Mouse (Mus musculus) liver, embryonic 15.5 days (tissue): ENCODE measurements around the gene Taf1c. TPM values are rescaled to one million over a fixed set of nuclear protein-coding genes. Genes with fewer than 3 reads are reported as not detected.

ENCODE experiments used
- ATAC-seq: fragments of 200-750 bp; cut with Nextera tagmentation; 2 replicates; pipeline ENCODE4 v1.8.0; 2017; ENCODE audit warnings: moderate number of reproducible peaks, mild to moderate bottlenecking, moderate library complexity; ENCODE audit not compliant: insufficient read depth
- H3K27ac ChIP-seq: fragments of 300-500 bp; sonication (generic); replicated peaks from 2 replicates; pipeline ENCODE4 v1.5.1; 2015; ENCODE audit warnings: mild to moderate bottlenecking, inconsistent platforms
- H3K27me3 ChIP-seq: fragments of 300-500 bp; sonication (generic); 2 replicates; pipeline ENCODE4 v1.6.1; 2015; ENCODE audit warnings: mild to moderate bottlenecking, inconsistent platforms
- H3K36me3 ChIP-seq: fragments of 300-500 bp; sonication (generic); replicated peaks from 2 replicates; pipeline ENCODE4 v1.6.1; 2015; ENCODE audit warnings: moderate library complexity, mild to moderate bottlenecking, inconsistent platforms
- H3K4me1 ChIP-seq: fragments of 300-500 bp; sonication (generic); replicated peaks from 2 replicates; pipeline ENCODE4 v1.6.1; 2015; ENCODE audit warnings: inconsistent platforms
- H3K4me2 ChIP-seq: fragments of 300-500 bp; sonication (generic); 2 replicates; pipeline ENCODE4 v1.6.1; 2015; ENCODE audit warnings: moderate library complexity, mild to moderate bottlenecking, inconsistent platforms
- H3K4me3 ChIP-seq: fragments of 300-500 bp; sonication (generic); replicated peaks from 2 replicates; pipeline ENCODE4 v1.5.1; 2015; ENCODE audit warnings: mild to moderate bottlenecking, inconsistent platforms
- H3K9ac ChIP-seq: fragments of 300-500 bp; sonication (generic); 2 replicates; pipeline ENCODE4 v1.6.1; 2015; ENCODE audit warnings: moderate library complexity, mild to moderate bottlenecking, inconsistent platforms
- H3K9me3 ChIP-seq: fragments of 300-500 bp; sonication (generic); replicated peaks from 2 replicates; pipeline ENCODE4 v1.6.1; 2016; ENCODE audit warnings: inconsistent platforms
- WGBS: fragments of 180-500 bp; shearing (Covaris S2); methylation state at CpG from one replicate; pipeline ENCODE4 v1.1.7; 2015; ENCODE audit warnings: mixed read lengths; ENCODE audit not compliant: insufficient replicate concordance; 5-methylcytosine and 5-hydroxymethylcytosine counted together
- polyA plus RNA-seq: library from polyadenylated mRNA; unstranded; fragments of >200 nt; fragmentation: Nextera tagmentation; extraction: Ambion mirVana; gene quantifications from 2 replicates; pipeline ENCODE4 v1.2.1, GENCODE M21; 2015

Gene Taf1c
- polyA plus RNA-seq, 1 experiment from 2014 or later = 5.4 TPM

DNA sequence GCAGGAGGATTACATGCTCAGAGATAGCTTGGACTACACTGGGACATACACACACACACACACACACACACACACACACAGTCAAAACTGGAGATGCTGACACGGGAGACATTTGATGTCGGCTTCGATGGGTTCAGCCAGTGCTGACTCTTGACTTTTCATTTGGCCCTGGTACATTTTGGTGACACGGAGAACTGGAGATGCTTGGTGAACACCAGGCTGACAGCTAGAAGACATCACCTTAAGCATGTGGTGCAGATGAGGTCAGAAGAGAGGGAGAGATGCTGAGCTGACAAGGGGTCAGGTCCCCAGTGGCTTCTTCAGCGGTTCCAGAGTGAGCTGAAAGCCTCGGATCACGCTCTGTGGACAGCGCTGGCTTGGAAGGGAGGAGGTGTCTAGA lies 18.0 kb upstream of the Taf1c start:
- Histone ChIP-seq H3K27ac (no peak overlapping the region), H3K4me3 (no peak overlapping the region), H3K4me2 (no peak overlapping the region), H3K36me3 (no peaks in the 10 kb centered on the region), H3K4me1 (peaks cover 8% of the 10 kb centered on the region), H3K27me3 (no peaks in the 10 kb centered on the region), H3K9ac (no peak overlapping the region), H3K9me3 (no peaks in the 10 kb centered on the region)
- WGBS = 65% methylated on average over 8 of the region's 8 CpGs
- ATAC-seq = no peak

DNA sequence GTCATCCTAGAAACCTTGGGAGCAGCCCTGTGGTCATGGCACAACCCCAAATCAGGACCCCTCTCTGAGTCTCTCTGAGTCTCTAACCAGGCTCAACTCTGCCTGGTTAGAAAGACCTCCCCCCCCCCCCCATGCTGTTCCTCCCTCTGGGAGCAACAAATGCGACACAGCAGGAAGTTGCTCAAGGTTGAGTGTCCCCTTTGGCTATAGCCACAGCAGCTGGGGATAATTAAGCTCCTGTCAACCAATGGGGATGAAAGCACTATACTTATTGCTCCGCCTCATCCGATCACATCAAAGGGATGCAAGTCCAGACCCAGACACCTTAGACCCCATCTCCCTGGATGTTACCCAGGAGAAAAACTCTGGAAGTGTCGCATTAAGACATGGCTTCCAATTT lies 17.5 kb upstream of the Taf1c start:
- Histone ChIP-seq H3K36me3 (no peaks in the 10 kb centered on the region), H3K27ac (no peak overlapping the region), H3K4me2 (no peak overlapping the region), H3K9me3 (no peaks in the 10 kb centered on the region), H3K27me3 (no peaks in the 10 kb centered on the region), H3K4me3 (no peak overlapping the region), H3K9ac (no peak overlapping the region), H3K4me1 (peaks cover 6% of the 10 kb centered on the region)
- ATAC-seq = no peak
- WGBS = 49% methylated on average over 4 of the region's 4 CpGs

DNA sequence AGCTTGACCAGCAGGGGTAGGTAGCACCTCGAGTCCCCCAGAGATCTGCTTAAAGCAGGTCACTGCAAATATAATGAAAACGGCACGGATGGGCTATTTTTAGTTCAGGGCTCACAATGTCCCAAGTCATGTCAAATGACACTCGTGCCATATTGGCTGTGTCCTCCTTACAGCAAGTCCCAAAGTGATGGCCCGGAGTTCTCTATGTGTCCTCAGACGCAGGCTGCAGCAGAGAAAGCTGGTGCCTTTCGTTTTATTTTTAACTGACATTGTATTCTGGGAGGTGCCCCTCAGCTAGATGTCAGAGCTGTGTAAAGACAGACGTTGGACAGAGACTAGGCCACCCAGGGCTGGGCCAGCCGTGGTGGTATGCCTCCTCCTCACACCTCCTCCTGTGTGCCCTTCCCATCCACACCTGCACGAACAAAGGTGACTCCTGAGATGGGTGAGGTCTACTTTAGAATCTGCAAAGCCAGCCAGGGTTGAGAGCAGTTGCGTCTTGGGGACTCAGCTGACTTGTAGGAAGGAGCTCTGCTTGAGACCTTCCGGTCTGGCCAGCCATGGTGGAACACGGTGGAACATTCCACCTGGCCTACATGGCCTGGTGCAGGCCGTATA lies 15.9 kb upstream of the Taf1c start:
- ATAC-seq = no peak
- WGBS = 65% methylated on average over 14 of the region's 14 CpGs
- no peak overlapping the region for H3K9ac ChIP-seq
- no peak overlapping the region for H3K4me3 ChIP-seq
- H3K36me3 ChIP-seq = no peaks in the 10 kb centered on the region
- 0 out of 2 replicates have a peak, but pooled peaks cover 5% of the 10 kb centered on the region for H3K27me3 ChIP-seq
- H3K4me1 ChIP-seq = no peaks in the 10 kb centered on the region
- H3K4me2 ChIP-seq = no peak overlapping the region
- H3K27ac ChIP-seq = no peak overlapping the region
- no peaks in the 10 kb centered on the region for H3K9me3 ChIP-seq

DNA sequence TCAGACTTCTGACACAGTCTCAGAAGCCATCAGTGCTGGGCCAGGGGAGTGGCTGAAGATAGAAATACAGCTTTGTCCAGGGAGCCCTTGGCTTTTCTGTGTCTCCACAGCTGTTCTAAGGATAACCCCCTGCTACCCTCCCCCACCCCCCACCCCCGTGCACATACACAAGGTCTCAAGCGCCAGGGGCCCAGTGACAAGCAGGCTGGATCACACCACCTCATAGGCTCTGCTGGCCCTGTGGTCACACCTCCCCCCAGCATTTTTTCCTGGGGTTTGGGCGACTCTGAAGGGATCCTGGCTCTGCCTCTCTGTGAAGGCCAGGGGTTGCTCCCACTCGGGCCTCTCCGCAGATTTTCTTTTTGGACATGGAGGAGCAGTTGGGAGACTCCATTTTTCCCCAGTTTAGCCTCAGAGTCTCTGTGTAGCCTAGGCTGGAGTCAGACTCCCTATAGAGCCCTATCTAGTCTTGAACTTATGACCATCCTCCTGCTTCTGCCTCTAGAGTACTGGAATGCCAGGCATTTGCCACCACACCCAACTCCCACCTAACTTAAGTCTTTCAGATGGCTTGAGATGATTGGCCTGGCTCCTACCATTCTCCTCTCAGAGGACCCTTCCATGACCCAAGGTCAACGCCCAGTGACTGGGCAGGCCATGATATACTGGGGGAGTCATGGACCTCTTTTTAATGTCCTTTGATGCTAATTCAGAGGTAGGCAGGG lies 15.3 kb upstream of the Taf1c start:
- H3K4me1 ChIP-seq = no peaks in the 10 kb centered on the region
- no peak for ATAC-seq
- H3K4me2 ChIP-seq = no peak overlapping the region
- no peak overlapping the region for H3K9ac ChIP-seq
- H3K4me3 ChIP-seq = no peak overlapping the region
- H3K36me3 ChIP-seq = no peaks in the 10 kb centered on the region
- no peaks in the 10 kb centered on the region for H3K9me3 ChIP-seq
- 0 out of 2 replicates have a peak, but pooled peaks cover 5% of the 10 kb centered on the region for H3K27me3 ChIP-seq
- WGBS = 59% methylated on average over 6 of the region's 6 CpGs
- no peak overlapping the region for H3K27ac ChIP-seq

DNA sequence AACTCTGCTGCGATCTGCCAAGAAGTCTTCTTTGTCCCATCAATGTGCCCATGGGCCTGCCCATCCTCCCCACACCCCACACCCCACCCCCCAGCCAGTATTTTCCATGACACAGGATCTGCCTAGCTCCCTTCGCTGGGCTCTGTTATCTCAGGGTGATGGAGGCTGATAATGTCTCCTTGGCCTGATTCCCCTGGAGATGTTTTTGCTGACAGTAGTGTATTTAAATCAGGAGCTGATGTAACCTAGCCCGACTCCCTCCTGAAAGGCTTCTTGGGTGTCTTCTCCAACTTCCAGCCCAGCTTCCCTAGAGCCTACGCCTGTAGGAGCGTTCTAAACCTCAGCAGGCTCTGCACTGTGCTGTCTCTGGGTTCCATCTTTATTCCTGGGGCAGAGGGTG lies 13.9 kb upstream of the Taf1c start:
- no peak overlapping the region for H3K4me2 ChIP-seq
- H3K27me3 ChIP-seq = 0 out of 2 replicates have a peak, but pooled peaks cover 5% of the 10 kb centered on the region

DNA sequence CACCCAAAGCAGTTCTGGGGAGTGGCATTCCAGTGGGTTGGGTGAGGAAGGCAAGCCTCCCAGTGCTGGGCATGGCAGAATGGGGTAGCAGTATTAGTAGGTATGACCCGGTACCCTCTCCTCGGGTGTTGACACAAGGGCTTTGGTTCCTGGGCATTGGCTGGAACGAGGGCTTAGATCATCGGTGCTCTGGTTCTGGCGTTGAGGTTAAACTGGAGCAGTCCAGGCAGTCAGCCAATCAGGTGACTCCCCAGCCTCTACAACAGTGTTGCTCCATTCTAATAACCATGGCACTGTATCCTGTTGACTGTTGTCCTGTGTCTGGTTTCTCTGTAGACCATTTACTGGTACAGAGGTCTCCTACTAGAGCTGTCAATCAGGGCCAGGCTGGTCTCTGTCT lies 12.6 kb upstream of the Taf1c start:
- H3K27ac ChIP-seq = no peak overlapping the region
- H3K9me3 ChIP-seq = no peaks in the 10 kb centered on the region
- no peaks in the 10 kb centered on the region for H3K36me3 ChIP-seq
- H3K9ac ChIP-seq = no peak overlapping the region
- WGBS = 66% methylated on average over 5 of the region's 5 CpGs
- H3K4me2 ChIP-seq = no peak overlapping the region
- no peak for ATAC-seq
- 0 out of 2 replicates have a peak, but pooled peaks cover 5% of the 10 kb centered on the region for H3K27me3 ChIP-seq
- no peak overlapping the region for H3K4me3 ChIP-seq
- H3K4me1 ChIP-seq = no peaks in the 10 kb centered on the region

More for the DNA sequence above, 13.9 kb upstream of the Taf1c start:
- no peaks in the 10 kb centered on the region for H3K9me3 ChIP-seq
- no peak overlapping the region for H3K27ac ChIP-seq
- no peaks in the 10 kb centered on the region for H3K36me3 ChIP-seq
- no peak overlapping the region for H3K9ac ChIP-seq
- no peak overlapping the region for H3K4me3 ChIP-seq
- no peak for ATAC-seq
- no peaks in the 10 kb centered on the region for H3K4me1 ChIP-seq
- 49% methylated on average over 5 of the region's 5 CpGs for WGBS

DNA sequence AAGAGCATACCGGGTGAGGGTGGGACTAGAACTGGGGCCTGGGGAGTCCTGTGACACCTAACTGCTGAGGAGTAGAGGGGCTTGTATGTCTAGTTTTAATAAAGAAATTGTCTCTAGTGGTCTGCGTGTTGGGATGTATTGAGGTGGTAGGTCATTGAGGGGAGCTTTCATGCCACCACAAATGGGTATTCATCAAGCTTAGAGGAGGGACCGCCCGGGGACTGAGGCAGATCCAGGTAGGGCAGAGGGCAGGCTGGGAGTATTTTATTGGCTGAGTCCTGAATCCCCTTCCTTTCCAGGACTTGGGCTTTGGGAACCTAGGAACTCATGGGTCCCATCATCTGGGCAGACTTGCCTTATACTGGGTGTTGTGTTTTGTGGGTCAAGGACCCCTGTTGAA lies 11.8 kb upstream of the Taf1c start:
- 71% methylated on average over 4 of the region's 4 CpGs for WGBS
- 0 out of 2 replicates have a peak, but pooled peaks cover 5% of the 10 kb centered on the region for H3K27me3 ChIP-seq
- no peak for ATAC-seq

DNA sequence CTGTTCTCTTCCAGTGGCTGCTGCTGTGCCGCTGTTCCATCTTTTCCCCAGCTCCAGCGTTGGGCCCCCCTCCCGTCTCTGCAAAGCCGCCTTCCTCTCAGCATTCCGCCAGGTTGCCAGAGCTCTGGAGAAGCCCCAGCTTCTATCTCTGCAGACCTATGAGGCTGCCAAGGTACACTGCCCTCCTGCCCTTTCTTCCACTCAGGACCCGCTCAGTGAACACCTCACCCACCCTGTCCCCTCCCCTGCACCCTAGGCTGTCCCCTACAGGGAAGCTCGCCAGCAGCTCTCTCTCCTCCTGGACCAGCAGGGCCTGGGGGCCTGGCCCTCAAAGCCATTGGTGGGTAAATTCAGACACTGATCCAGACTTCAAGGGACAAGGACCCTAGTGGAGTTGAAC lies 11.3 kb upstream of the Taf1c start:
- Histone ChIP-seq H3K27ac (no peak overlapping the region), H3K4me2 (no peak overlapping the region), H3K9me3 (no peaks in the 10 kb centered on the region), H3K36me3 (no peaks in the 10 kb centered on the region), H3K4me3 (no peak overlapping the region), H3K4me1 (no peaks in the 10 kb centered on the region), H3K27me3 (0 out of 2 replicates have a peak, but pooled peaks cover 5% of the 10 kb centered on the region), H3K9ac (no peak overlapping the region)
- no peak for ATAC-seq
- 50% methylated on average over 7 of the region's 7 CpGs for WGBS

More for the DNA sequence above, 11.8 kb upstream of the Taf1c start:
- Histone ChIP-seq H3K9me3 (no peaks in the 10 kb centered on the region), H3K27ac (no peak overlapping the region), H3K4me1 (no peaks in the 10 kb centered on the region), H3K4me3 (no peak overlapping the region), H3K36me3 (no peaks in the 10 kb centered on the region), H3K4me2 (no peak overlapping the region), H3K9ac (no peak overlapping the region)

DNA sequence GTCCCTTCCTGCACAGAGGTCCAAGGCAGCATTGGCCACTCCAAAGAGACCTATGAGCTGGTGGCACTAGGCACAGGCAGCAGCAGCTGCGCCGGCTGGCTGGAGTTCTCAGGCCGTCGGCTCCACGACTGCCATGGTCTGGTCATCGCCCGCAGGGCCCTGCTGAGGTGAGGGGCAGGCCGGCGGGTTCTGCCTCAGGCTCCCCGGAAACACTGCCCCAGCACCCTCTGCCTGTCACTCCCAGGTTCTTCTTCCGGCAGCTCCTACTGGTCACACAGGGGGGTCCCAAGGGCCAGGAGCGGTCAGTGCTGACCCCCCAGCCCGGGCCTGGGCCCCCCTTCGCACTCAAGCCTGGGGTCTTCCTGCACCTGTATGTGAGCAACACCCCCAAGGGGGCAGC lies 10.1 kb upstream of the Taf1c start:
- H3K27ac ChIP-seq = no peak overlapping the region
- H3K4me1 ChIP-seq = no peaks in the 10 kb centered on the region
- H3K27me3 ChIP-seq = 0 out of 2 replicates have a peak, but pooled peaks cover 5% of the 10 kb centered on the region
- 61% methylated on average over 14 of the region's 14 CpGs for WGBS
- ATAC-seq = no peak
- H3K4me2 ChIP-seq = no peak overlapping the region
- H3K9ac ChIP-seq = no peak overlapping the region
- no peak overlapping the region for H3K4me3 ChIP-seq
- H3K36me3 ChIP-seq = no peaks in the 10 kb centered on the region
- H3K9me3 ChIP-seq = no peaks in the 10 kb centered on the region

DNA sequence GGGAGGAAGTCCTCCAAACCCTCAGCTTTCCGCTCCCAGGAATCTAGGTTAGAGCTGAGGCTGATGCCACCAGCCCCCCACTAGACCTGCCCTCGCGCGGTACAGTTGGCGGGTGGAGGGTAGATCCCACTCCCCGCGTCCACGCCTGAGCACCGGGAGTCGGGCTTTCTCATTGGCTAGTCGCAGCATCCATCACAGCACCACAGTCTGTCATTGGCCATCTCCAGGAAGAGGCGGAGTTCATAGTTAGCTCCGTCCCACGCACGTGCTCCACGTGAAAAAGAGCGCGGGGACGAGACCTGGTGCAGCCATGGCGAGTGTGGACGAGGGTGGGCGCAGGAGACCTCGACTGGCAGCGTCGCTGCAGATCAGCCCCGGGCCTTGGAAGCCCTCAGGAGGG lies 7.4 kb upstream of the Taf1c start, which contains the start of gene Adad2:
Gene Adad2, plus strand, starts transcription at position 277 of the 400 bp plus-strand sequence.
- H3K4me1 ChIP-seq = no peaks in the 10 kb centered on the region
- no peak within 1 kb of the TSS for H3K27ac ChIP-seq
- no peak for ATAC-seq
- H3K4me3 ChIP-seq = no peak within 1 kb of the TSS
- no peaks in the 10 kb centered on the region for H3K36me3 ChIP-seq
- H3K4me2 ChIP-seq = no peak within 1 kb of the TSS
- no peaks in the 10 kb centered on the region for H3K9me3 ChIP-seq
- 60% methylated on average over 26 of the region's 26 CpGs for WGBS
- 0 out of 2 replicates have a peak, but pooled peaks cover 5% of the 10 kb centered on the region for H3K27me3 ChIP-seq
- H3K9ac ChIP-seq = no peak within 1 kb of the TSS

DNA sequence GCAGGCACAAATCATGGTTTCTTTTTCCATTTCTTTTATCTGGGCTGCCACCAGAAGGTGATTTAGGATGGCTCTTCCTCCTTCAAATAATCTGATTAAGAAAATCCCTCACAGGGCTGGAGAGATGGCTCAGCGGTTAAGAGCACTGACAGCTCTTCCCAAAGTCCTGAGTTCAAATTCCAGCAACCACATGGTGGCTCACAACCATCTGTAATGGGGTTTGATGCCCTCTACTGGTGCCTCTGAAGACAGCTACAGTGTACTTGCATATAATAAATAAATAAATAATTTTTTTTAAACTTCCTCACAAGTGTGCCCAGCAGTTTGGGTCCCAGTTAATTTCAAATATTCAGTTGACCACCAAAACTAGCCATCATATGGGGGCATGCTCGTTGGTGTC lies 1.2 kb upstream of the Taf1c start:
- H3K36me3 ChIP-seq = peaks cover 14% of the 10 kb centered on the region
- H3K9ac ChIP-seq = no peak overlapping the region
- H3K4me2 ChIP-seq = no peak overlapping the region
- H3K4me3 ChIP-seq = no peak overlapping the region
- no peaks in the 10 kb centered on the region for H3K9me3 ChIP-seq
- H3K4me1 ChIP-seq = peaks cover 19% of the 10 kb centered on the region
- 62% methylated on average over 2 of the region's 2 CpGs for WGBS
- no peak for ATAC-seq
- no peak overlapping the region for H3K27ac ChIP-seq
- no peaks in the 10 kb centered on the region for H3K27me3 ChIP-seq
